Mouse (Mus musculus): ENCODE data around the gene Rhof. TPM values are rescaled to one million over a fixed set of nuclear protein-coding genes. Genes with fewer than 3 reads are reported as not detected.

Gene Rhof
- polyA plus RNA-seq, 1 experiment: 70.7 TPM

GRCm38 (mm10) chr5:123098487-123098886 lies 34.0 kb downstream of the Rhof start:
- Histone ChIP-seq H3K4me3 (ENCODE audit: extremely low read depth, insufficient read depth, insufficient read length) (no peak overlapping the region), H3K27ac (ENCODE audit: insufficient read depth, low read length) (no peak overlapping the region), H3K36me3 (ENCODE audit: control insufficient read depth, insufficient read depth, low read length) (no peaks in the 10 kb centered on the region), H3K27me3 (ENCODE audit: control insufficient read depth, insufficient read depth, low read length) (no peaks in the 10 kb centered on the region), H3K4me1 (ENCODE audit: control insufficient read depth, insufficient read depth, insufficient read length) (no peaks in the 10 kb centered on the region)
- TF ChIP-seq CTCF (IDR thresholded peaks at IDR 0.05; ENCODE audit: extremely low read depth, insufficient read depth, insufficient read length, insufficient replicate concordance): no peak
- TF ChIP-seq POLR2A (IDR thresholded peaks at IDR 0.05; ENCODE audit: low read depth, low read length): no peak
- 89% methylated on average over 2 of the region's 2 CpGs for WGBS
- no peak for DNase-seq (ENCODE audit: low read depth in 1 of 2, low spot score in 2 of 2)

DNA sequence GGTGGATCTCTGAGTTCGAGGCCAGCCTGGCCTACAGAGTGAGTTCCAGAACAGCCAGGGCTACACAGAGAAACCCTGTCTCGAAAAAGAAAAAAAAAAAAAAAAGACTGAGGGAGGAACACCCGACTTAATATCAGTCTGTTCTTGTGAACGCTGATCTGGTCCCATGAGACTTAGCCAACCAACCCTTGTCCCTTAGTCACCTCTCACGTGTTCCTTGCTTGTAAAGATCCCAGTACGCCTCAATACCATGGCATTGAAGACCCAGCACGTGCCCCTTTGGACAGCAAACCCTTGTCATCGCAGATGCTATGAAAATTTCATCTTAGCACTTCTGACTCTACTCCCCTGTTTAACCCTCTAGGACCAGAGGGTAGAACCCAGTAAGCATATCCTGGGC lies 36.2 kb downstream of the Rhof start:
- DNase-seq (ENCODE audit: low read depth in 1 of 2, low spot score in 2 of 2): no peak
- Histone ChIP-seq H3K36me3 (ENCODE audit: control insufficient read depth, insufficient read depth, low read length) (no peaks in the 10 kb centered on the region), H3K4me1 (ENCODE audit: control insufficient read depth, insufficient read depth, insufficient read length) (no peaks in the 10 kb centered on the region), H3K27me3 (ENCODE audit: control insufficient read depth, insufficient read depth, low read length) (no peaks in the 10 kb centered on the region), H3K27ac (ENCODE audit: insufficient read depth, low read length) (no peak overlapping the region), H3K4me3 (ENCODE audit: extremely low read depth, insufficient read depth, insufficient read length) (no peak overlapping the region)
- TF ChIP-seq CTCF (IDR thresholded peaks at IDR 0.05; ENCODE audit: extremely low read depth, insufficient read depth, insufficient read length, insufficient replicate concordance): no peak
- TF ChIP-seq POLR2A (IDR thresholded peaks at IDR 0.05; ENCODE audit: low read depth, low read length): no peak
- 91% methylated on average over 8 of the region's 8 CpGs for WGBS

DNA sequence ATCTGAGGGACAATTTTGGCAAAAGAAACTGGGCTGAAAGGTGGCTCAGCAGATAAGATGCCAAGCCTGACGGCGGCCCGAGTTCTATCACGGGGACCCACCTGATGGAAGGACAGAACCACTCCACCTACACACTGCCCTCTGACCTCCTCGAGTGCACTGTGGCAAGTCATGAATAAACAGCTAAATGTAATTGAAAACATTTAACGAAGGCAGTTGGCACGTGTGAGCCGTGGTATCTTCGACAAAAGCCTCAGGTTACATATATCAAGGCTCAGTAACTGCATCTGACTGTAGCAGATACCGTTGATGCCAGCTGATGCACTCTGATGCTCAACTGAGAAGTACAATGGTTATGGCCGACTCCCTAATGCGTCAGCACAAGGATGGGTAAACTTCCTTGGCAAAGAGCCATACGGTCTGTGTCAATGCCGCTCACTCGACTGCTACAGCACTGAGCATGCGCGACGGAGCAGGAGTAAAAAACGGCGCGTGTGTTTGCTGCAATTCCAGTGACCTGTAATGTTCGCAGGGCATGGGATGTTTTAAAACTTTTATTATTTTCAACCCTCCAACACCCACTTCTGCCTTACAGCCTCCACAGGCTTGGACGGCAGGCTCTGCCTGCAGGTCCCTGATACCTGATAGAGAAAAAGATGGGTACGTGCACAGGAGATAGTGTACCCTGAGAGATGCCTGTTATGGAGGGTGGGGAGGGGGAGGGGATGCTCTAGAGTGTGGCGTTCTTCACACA lies 38.1 kb downstream of the Rhof start:
- no peak for DNase-seq (ENCODE audit: low read depth in 1 of 2, low spot score in 2 of 2)
- H3K27me3 ChIP-seq (ENCODE audit: control insufficient read depth, insufficient read depth, low read length): no peaks in the 10 kb centered on the region
- no peaks in the 10 kb centered on the region for H3K36me3 ChIP-seq (ENCODE audit: control insufficient read depth, insufficient read depth, low read length)
- 82% methylated on average over 25 of the region's 25 CpGs for WGBS
- TF ChIP-seq POLR2A (IDR thresholded peaks at IDR 0.05; ENCODE audit: low read depth, low read length): no peak
- TF ChIP-seq CTCF (IDR thresholded peaks at IDR 0.05; ENCODE audit: extremely low read depth, insufficient read depth, insufficient read length, insufficient replicate concordance): no peak
- no peaks in the 10 kb centered on the region for H3K4me1 ChIP-seq (ENCODE audit: control insufficient read depth, insufficient read depth, insufficient read length)
- peak overlapping the region; percentile 25; the same call in 1 of the 2 replicates for H3K27ac ChIP-seq (ENCODE audit: insufficient read depth, low read length)
- no peak overlapping the region for H3K4me3 ChIP-seq (ENCODE audit: extremely low read depth, insufficient read depth, insufficient read length)

DNA sequence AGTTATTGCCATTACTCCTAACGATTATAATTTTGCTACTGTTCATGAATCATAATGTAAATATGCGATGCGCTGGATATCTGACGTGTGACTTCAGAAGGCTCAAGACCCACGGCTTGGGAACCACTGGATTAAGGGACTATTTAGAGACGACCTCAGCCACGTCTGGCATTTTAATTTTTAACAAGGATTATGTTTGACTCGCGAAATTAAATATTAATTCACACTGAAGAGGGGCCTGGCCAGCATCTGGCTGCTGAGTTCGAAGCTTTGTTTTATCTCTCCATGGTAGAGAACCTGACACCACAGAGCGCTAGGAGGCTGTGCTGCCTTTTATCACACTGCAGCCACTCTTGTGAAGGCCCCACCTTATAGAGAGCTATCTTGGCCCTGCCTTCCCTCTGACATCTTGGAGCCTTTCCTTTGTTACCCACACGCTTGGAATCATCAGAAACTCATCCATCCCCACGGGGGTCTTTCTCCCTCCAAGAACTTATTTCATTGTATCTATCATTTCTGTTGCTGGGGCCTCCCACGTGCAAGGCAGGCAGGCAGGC lies 39.3 kb downstream of the Rhof start:
- Histone ChIP-seq H3K27me3 (ENCODE audit: control insufficient read depth, insufficient read depth, low read length) (no peaks in the 10 kb centered on the region), H3K4me3 (ENCODE audit: extremely low read depth, insufficient read depth, insufficient read length) (no peak overlapping the region), H3K4me1 (ENCODE audit: control insufficient read depth, insufficient read depth, insufficient read length) (no peaks in the 10 kb centered on the region), H3K27ac (ENCODE audit: insufficient read depth, low read length) (no peak overlapping the region; the same call in 1 of the 2 replicates), H3K36me3 (ENCODE audit: control insufficient read depth, insufficient read depth, low read length) (no peaks in the 10 kb centered on the region)
- TF ChIP-seq CTCF (IDR thresholded peaks at IDR 0.05; ENCODE audit: extremely low read depth, insufficient read depth, insufficient read length, insufficient replicate concordance) (no peak), POLR2A (IDR thresholded peaks at IDR 0.05; ENCODE audit: low read depth, low read length) (no peak)
- 88% methylated on average over 14 of the region's 14 CpGs for WGBS
- no peak for DNase-seq (ENCODE audit: low read depth in 1 of 2, low spot score in 2 of 2)

DNA sequence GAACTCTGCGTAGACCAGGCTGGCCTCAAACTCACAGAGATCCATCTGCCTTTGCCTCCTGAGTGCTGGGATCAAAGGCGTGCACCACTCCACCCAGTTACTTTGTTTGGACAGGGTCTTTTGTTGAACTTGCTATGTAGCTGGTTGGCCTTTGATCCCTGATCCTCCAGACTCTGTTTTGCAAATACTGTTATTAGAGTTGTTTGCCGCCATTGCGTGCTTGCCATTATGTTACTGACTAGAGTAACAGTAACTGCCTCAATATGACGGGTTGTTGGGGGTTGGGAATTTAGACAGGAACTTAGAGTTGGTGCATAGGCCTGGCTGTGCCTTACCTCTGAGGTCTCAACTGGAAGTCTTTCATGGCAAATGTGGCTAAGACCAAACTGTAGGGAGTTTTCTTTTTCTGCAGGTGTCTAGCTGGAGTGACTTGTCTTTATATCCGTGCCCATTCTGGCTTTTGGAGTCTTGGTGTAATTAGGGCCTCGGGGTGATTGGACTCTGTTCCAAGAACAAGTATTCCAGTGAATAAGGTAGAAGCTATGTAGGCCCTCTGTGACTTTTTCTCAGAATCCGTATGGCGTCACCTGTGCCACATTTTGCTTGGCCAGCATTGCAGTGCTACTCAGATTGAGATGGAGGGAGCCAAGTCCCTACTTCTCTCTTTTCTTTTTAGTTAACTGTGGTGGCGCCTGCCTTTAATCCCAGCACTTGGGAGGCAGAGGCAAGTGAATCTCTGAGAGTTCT lies 41.8 kb downstream of the Rhof start:
- Histone ChIP-seq H3K4me1 (ENCODE audit: control insufficient read depth, insufficient read depth, insufficient read length) (no peaks in the 10 kb centered on the region), H3K4me3 (ENCODE audit: extremely low read depth, insufficient read depth, insufficient read length) (no peak overlapping the region), H3K36me3 (ENCODE audit: control insufficient read depth, insufficient read depth, low read length) (no peaks in the 10 kb centered on the region), H3K27ac (ENCODE audit: insufficient read depth, low read length) (no peak overlapping the region), H3K27me3 (ENCODE audit: control insufficient read depth, insufficient read depth, low read length) (no peaks in the 10 kb centered on the region)
- WGBS: 91% methylated on average over 10 of the region's 10 CpGs
- DNase-seq (ENCODE audit: low read depth in 1 of 2, low spot score in 2 of 2): no peak
- no peak for TF ChIP-seq CTCF (IDR thresholded peaks at IDR 0.05; ENCODE audit: extremely low read depth, insufficient read depth, insufficient read length, insufficient replicate concordance)
- no peak for TF ChIP-seq POLR2A (IDR thresholded peaks at IDR 0.05; ENCODE audit: low read depth, low read length)

- Histone ChIP-seq H3K4me1 (ENCODE audit: control insufficient read depth, insufficient read depth, insufficient read length) (no peaks in the 10 kb centered on the region), H3K27ac (ENCODE audit: insufficient read depth, low read length) (no peak overlapping the region), H3K36me3 (ENCODE audit: control insufficient read depth, insufficient read depth, low read length) (no peaks in the 10 kb centered on the region), H3K4me3 (ENCODE audit: extremely low read depth, insufficient read depth, insufficient read length) (no peak overlapping the region), H3K27me3 (ENCODE audit: control insufficient read depth, insufficient read depth, low read length) (no peaks in the 10 kb centered on the region)
- no peak for DNase-seq (ENCODE audit: low read depth in 1 of 2, low spot score in 2 of 2)
- WGBS: 86% methylated on average over 4 of the region's 4 CpGs
- TF ChIP-seq POLR2A (IDR thresholded peaks at IDR 0.05; ENCODE audit: low read depth, low read length) (no peak), CTCF (IDR thresholded peaks at IDR 0.05; ENCODE audit: extremely low read depth, insufficient read depth, insufficient read length, insufficient replicate concordance) (no peak)
These were observed 43.7 kb downstream of the Rhof start for GRCm38 (mm10) chr5:123088784-123089183.

Measured in spleen, adult 2 months (tissue).